Mouse (Mus musculus) cerebellum, adult 8-10 months (tissue): Measurements from ENCODE around the gene Obox3.
"Not testable (repeated sequence)": the region's sequence is repeated elsewhere in the genome, so short reads cannot be mapped to it uniquely, and the experiment has no call there.

Experiments used
- DNase-seq: peaks from one replicate; pipeline ENCODE4 v3.0.0; 2022

The Obox3 gene

GRCm38 (mm10) chr7:15639802-15640201 is at the start of gene Obox3:
TSS of gene Obox3 (minus strand) at chr7:15639902.
- DNase-seq, result not testable (repeated sequence)

DNA sequence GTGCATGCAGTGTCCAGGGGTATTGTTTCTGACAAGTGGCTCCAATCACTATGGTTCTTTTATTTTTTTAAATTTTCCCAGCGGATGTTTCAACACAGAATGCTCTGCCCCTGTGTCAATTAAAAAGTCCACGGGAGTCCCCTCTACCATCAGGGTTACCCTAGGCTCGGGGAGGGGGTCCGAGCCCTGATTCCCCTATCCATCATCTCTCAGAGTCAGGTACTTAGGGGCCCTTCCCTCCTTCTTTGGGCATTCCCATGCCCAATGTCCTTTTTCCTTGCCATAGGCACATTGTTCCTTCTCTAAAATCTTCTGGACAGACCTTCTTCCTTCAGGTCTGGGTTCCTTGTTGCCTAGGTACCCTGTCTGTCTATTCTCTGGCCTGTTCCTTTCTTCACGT is 130.3 kb downstream of the Obox3 start:
- not testable (repeated sequence) for DNase-seq
